Mouse (Mus musculus) midbrain, embryonic 15.5 days (tissue): ENCODE data around the gene Tmem259. TPM values are rescaled to one million over a fixed set of nuclear protein-coding genes. Genes with fewer than 3 reads are reported as not detected.

Experiments used
- ATAC-seq: fragments of 200-750 bp; cut with Nextera tagmentation; replicated peaks from 2 replicates; pipeline ENCODE4 v1.8.0; 2017; ENCODE audit warnings: moderate TSS enrichment
- H3K27ac ChIP-seq: fragments of 300-500 bp; sonication (generic); 2 replicates; pipeline ENCODE4 v1.5.1; 2015; ENCODE audit warnings: mild to moderate bottlenecking, inconsistent platforms
- H3K27me3 ChIP-seq: fragments of 300-500 bp; sonication (generic); replicated peaks from 2 replicates; pipeline ENCODE4 v1.6.1; 2015; ENCODE audit warnings: inconsistent platforms
- H3K36me3 ChIP-seq: fragments of 300-500 bp; sonication (generic); replicated peaks from 2 replicates; pipeline ENCODE4 v1.6.1; 2015; ENCODE audit warnings: inconsistent platforms
- H3K4me1 ChIP-seq: fragments of 300-500 bp; sonication (generic); 2 replicates; pipeline ENCODE4 v1.6.1; 2015; ENCODE audit warnings: inconsistent platforms
- H3K4me2 ChIP-seq: fragments of 300-500 bp; sonication (generic); 2 replicates; pipeline ENCODE4 v1.6.1; 2015; ENCODE audit warnings: inconsistent platforms, mild to moderate bottlenecking, moderate library complexity
- H3K4me3 ChIP-seq: fragments of 300-500 bp; sonication (generic); 2 replicates; pipeline ENCODE4 v1.5.1; 2015; ENCODE audit warnings: mild to moderate bottlenecking, inconsistent platforms
- H3K9ac ChIP-seq: fragments of 300-500 bp; sonication (generic); 2 replicates; pipeline ENCODE4 v1.6.1; 2015; ENCODE audit warnings: mild to moderate bottlenecking, inconsistent platforms
- H3K9me3 ChIP-seq: fragments of 300-500 bp; sonication (generic); 2 replicates; pipeline ENCODE4 v1.6.1; 2016; ENCODE audit warnings: inconsistent platforms
- WGBS: fragments of 180-500 bp; shearing (Covaris S2); methylation state at CpG from one replicate; pipeline ENCODE4 v1.1.7; 2015; ENCODE audit warnings: mixed read lengths; 5-methylcytosine and 5-hydroxymethylcytosine counted together
- polyA plus RNA-seq: library from polyadenylated mRNA; unstranded; fragments of >200 nt; fragmentation: Nextera tagmentation; extraction: Ambion mirVana; gene quantifications from 2 replicates; pipeline ENCODE4 v1.2.1, GENCODE M21; 2015

The Tmem259 gene
- polyA plus RNA-seq, 1 experiment from 2014 or later = 24.3 TPM

- H3K9me3 ChIP-seq = peaks cover 13% of the 10 kb centered on the region
- H3K4me3 ChIP-seq = no peak overlapping the region
- H3K9ac ChIP-seq = no peak overlapping the region
- H3K4me2 ChIP-seq = no peak overlapping the region
- peaks cover 52% of the 10 kb centered on the region for H3K27me3 ChIP-seq
- WGBS = 25% methylated on average over 28 of the region's 28 CpGs
- H3K27ac ChIP-seq = no peak overlapping the region
- peaks cover 14% of the 10 kb centered on the region for H3K36me3 ChIP-seq
- ATAC-seq = no peak
- H3K4me1 ChIP-seq = no peaks in the 10 kb centered on the region
Measured at GRCm38 (mm10) chr10:80014484-80015290, 30.6 kb upstream of the Tmem259 start.

- Histone ChIP-seq H3K27me3 (peaks cover 41% of the 10 kb centered on the region), H3K27ac (no peak overlapping the region), H3K9me3 (peaks cover 13% of the 10 kb centered on the region), H3K36me3 (peaks cover 14% of the 10 kb centered on the region), H3K4me1 (no peaks in the 10 kb centered on the region), H3K4me2 (no peak overlapping the region), H3K4me3 (no peak overlapping the region), H3K9ac (no peak overlapping the region)
- ATAC-seq = no peak
- WGBS = 34% methylated on average over 25 of the region's 25 CpGs
Measured at GRCm38 (mm10) chr10:80013609-80014008, 29.5 kb upstream of the Tmem259 start.

- Histone ChIP-seq H3K9me3 (peaks cover 13% of the 10 kb centered on the region), H3K27ac (no peak overlapping the region), H3K4me2 (no peak overlapping the region), H3K4me1 (no peaks in the 10 kb centered on the region), H3K27me3 (peaks cover 37% of the 10 kb centered on the region), H3K36me3 (peaks cover 14% of the 10 kb centered on the region), H3K9ac (no peak overlapping the region), H3K4me3 (no peak overlapping the region)
- ATAC-seq = no peak
- 83% methylated on average over 6 of the region's 6 CpGs for WGBS
Measured at GRCm38 (mm10) chr10:80011740-80012139, 27.6 kb upstream of the Tmem259 start.

GRCm38 (mm10) chr10:80004233-80004705 is 20.1 kb upstream of the Tmem259 start:
- ATAC-seq = no peak
- no peaks in the 10 kb centered on the region for H3K4me1 ChIP-seq
- H3K27ac ChIP-seq = no peak overlapping the region
- H3K4me2 ChIP-seq = no peak overlapping the region
- H3K27me3 ChIP-seq = peaks cover 22% of the 10 kb centered on the region; the same call in 1 of the 2 replicates
- no peaks in the 10 kb centered on the region for H3K9me3 ChIP-seq
- WGBS = 86% methylated on average over 8 of the region's 8 CpGs
- H3K4me3 ChIP-seq = no peak overlapping the region
- H3K36me3 ChIP-seq = no peaks in the 10 kb centered on the region; the same call in 1 of the 2 replicates
- H3K9ac ChIP-seq = no peak overlapping the region

- H3K4me1 ChIP-seq = no peaks in the 10 kb centered on the region
- no peak overlapping the region for H3K9ac ChIP-seq
- H3K4me2 ChIP-seq = no peak overlapping the region
- no peak overlapping the region for H3K4me3 ChIP-seq
- ATAC-seq = no peak
- peaks cover 22% of the 10 kb centered on the region; the same call in 1 of the 2 replicates for H3K27me3 ChIP-seq
- no peaks in the 10 kb centered on the region for H3K9me3 ChIP-seq
- H3K27ac ChIP-seq = no peak overlapping the region
- H3K36me3 ChIP-seq = no peaks in the 10 kb centered on the region; the same call in 1 of the 2 replicates
- 68% methylated on average over 9 of the region's 9 CpGs for WGBS
Measured at GRCm38 (mm10) chr10:80003374-80004232, 19.5 kb upstream of the Tmem259 start.

GRCm38 (mm10) chr10:80002829-80003228 is 18.7 kb upstream of the Tmem259 start:
- H3K9me3 ChIP-seq = no peaks in the 10 kb centered on the region
- H3K36me3 ChIP-seq = no peaks in the 10 kb centered on the region
- no peak overlapping the region for H3K9ac ChIP-seq
- H3K27me3 ChIP-seq = peaks cover 22% of the 10 kb centered on the region; the same call in 1 of the 2 replicates
- H3K27ac ChIP-seq = no peak overlapping the region
- no peak overlapping the region for H3K4me2 ChIP-seq
- 26% methylated on average over 21 of the region's 21 CpGs for WGBS
- H3K4me3 ChIP-seq = no peak overlapping the region
- H3K4me1 ChIP-seq = peaks cover 6% of the 10 kb centered on the region
- no peak for ATAC-seq

- no peak overlapping the region for H3K4me2 ChIP-seq
- H3K27me3 ChIP-seq = peaks cover 22% of the 10 kb centered on the region; the same call in 1 of the 2 replicates
- no peak overlapping the region for H3K4me3 ChIP-seq
- no peaks in the 10 kb centered on the region for H3K36me3 ChIP-seq
- 81% methylated on average over 9 of the region's 9 CpGs for WGBS
- no peak for ATAC-seq
- peaks cover 14% of the 10 kb centered on the region for H3K4me1 ChIP-seq
- H3K9ac ChIP-seq = no peak overlapping the region
- no peak overlapping the region for H3K27ac ChIP-seq
- no peaks in the 10 kb centered on the region for H3K9me3 ChIP-seq
Measured at GRCm38 (mm10) chr10:80001945-80002344, 17.8 kb upstream of the Tmem259 start.

- peaks cover 25% of the 10 kb centered on the region for H3K4me1 ChIP-seq
- peak overlapping the region; percentile 66; the same call in 1 of the 2 replicates for H3K27ac ChIP-seq
- peaks cover 12% of the 10 kb centered on the region; the same call in 1 of the 2 replicates for H3K27me3 ChIP-seq
- peak overlapping the region; percentile 54 for H3K4me3 ChIP-seq
- no peaks in the 10 kb centered on the region for H3K9me3 ChIP-seq
- H3K9ac ChIP-seq = peak overlapping the region; percentile 32; the same call in 1 of the 2 replicates
- WGBS = 3% methylated on average over 15 of the region's 15 CpGs
- peak overlapping the region; percentile 87 for H3K4me2 ChIP-seq
- ATAC-seq = peak; percentile 38
- H3K36me3 ChIP-seq = no peaks in the 10 kb centered on the region
Measured at GRCm38 (mm10) chr10:79997819-79998218, 13.7 kb upstream of the Tmem259 start.

GRCm38 (mm10) chr10:79997034-79997760 is 13.1 kb upstream of the Tmem259 start:
- Histone ChIP-seq H3K27ac (peak overlapping the region; percentile 66), H3K4me1 (peaks cover 25% of the 10 kb centered on the region), H3K9me3 (no peaks in the 10 kb centered on the region), H3K4me2 (peak overlapping the region; percentile 87), H3K36me3 (no peaks in the 10 kb centered on the region), H3K4me3 (peak overlapping the region; percentile 54), H3K9ac (peak overlapping the region; percentile 32; the same call in 1 of the 2 replicates), H3K27me3 (peaks cover 11% of the 10 kb centered on the region; the same call in 1 of the 2 replicates)
- WGBS = under 1% methylated on average over 35 of the region's 35 CpGs
- peak; percentile 74 for ATAC-seq

- Histone ChIP-seq H3K36me3 (no peaks in the 10 kb centered on the region), H3K27me3 (peaks cover 4% of the 10 kb centered on the region; the same call in 1 of the 2 replicates), H3K4me1 (peaks cover 25% of the 10 kb centered on the region), H3K9ac (peak within 1 kb of the TSS; percentile 50), H3K9me3 (no peaks in the 10 kb centered on the region), H3K4me2 (peak within 1 kb of the TSS; percentile 87), H3K4me3 (peak within 1 kb of the TSS; percentile 54), H3K27ac (peak within 1 kb of the TSS; percentile 66)
- under 1% methylated on average over 34 of the region's 34 CpGs for WGBS
- peak; percentile 85 for ATAC-seq
Measured at GRCm38 (mm10) chr10:79996272-79997033, 12.3 kb upstream of the Tmem259 start, which contains the start of gene Abca7. Gene Abca7, plus strand, starts transcription at chr10:79996494.

- H3K4me2 ChIP-seq = peak overlapping the region; percentile 87; the same call in 1 of the 2 replicates
- 92% methylated on average over 1 of the region's 1 CpGs for WGBS
- no peak overlapping the region for H3K27ac ChIP-seq
- H3K27me3 ChIP-seq = peaks cover 7% of the 10 kb centered on the region
- no peaks in the 10 kb centered on the region for H3K9me3 ChIP-seq
- H3K4me3 ChIP-seq = peak overlapping the region; percentile 54; the same call in 1 of the 2 replicates
- peaks cover 25% of the 10 kb centered on the region for H3K4me1 ChIP-seq
- no peaks in the 10 kb centered on the region for H3K36me3 ChIP-seq
- no peak overlapping the region for H3K9ac ChIP-seq
- no peak for ATAC-seq
Measured at GRCm38 (mm10) chr10:79995636-79996035, 11.5 kb upstream of the Tmem259 start.
